Mouse (Mus musculus) kidney, embryonic 15.5 days (tissue): ENCODE measurements around the gene Gm45837. TPM values are rescaled to one million over a fixed set of nuclear protein-coding genes. Genes with fewer than 3 reads are reported as not detected.
A peak's percentile ranks its signal among the peaks of the same experiment; 100 is the strongest.

Source experiments
- ATAC-seq: fragments of 200-750 bp; cut with Nextera tagmentation; replicated peaks from 2 replicates; pipeline ENCODE4 v1.8.0; 2017; ENCODE audit warnings: moderate TSS enrichment; ENCODE audit not compliant: low FRiP score
- H3K27ac ChIP-seq: fragments of 300-500 bp; sonication (generic); 2 replicates; pipeline ENCODE4 v1.5.1; 2015; ENCODE audit warnings: mild to moderate bottlenecking, inconsistent platforms
- H3K27me3 ChIP-seq: fragments of 300-500 bp; sonication (generic); 2 replicates; pipeline ENCODE4 v1.6.1; 2015; ENCODE audit warnings: inconsistent platforms
- H3K36me3 ChIP-seq: fragments of 300-500 bp; sonication (generic); 2 replicates; pipeline ENCODE4 v1.6.1; 2015; ENCODE audit warnings: inconsistent platforms
- H3K4me1 ChIP-seq: fragments of 300-500 bp; sonication (generic); 2 replicates; pipeline ENCODE4 v1.6.1; 2015; ENCODE audit warnings: inconsistent platforms
- H3K4me2 ChIP-seq: fragments of 300-500 bp; sonication (generic); 2 replicates; pipeline ENCODE4 v1.6.1; 2015; ENCODE audit warnings: moderate library complexity, mild to moderate bottlenecking, inconsistent platforms
- H3K4me3 ChIP-seq: fragments of 300-500 bp; sonication (generic); replicated peaks from 2 replicates; pipeline ENCODE4 v1.5.1; 2015; ENCODE audit warnings: mild to moderate bottlenecking, inconsistent platforms
- H3K9ac ChIP-seq: fragments of 300-500 bp; sonication (generic); 2 replicates; pipeline ENCODE4 v1.6.1; 2015; ENCODE audit warnings: mild to moderate bottlenecking, inconsistent platforms
- H3K9me3 ChIP-seq: fragments of 300-500 bp; sonication (generic); replicated peaks from 2 replicates; pipeline ENCODE4 v1.6.1; 2016; ENCODE audit warnings: inconsistent platforms
- WGBS: fragments of 180-500 bp; shearing (Covaris S2); methylation state at CpG from one replicate; pipeline ENCODE4 v1.1.7; 2015; ENCODE audit warnings: mixed read lengths; 5-methylcytosine and 5-hydroxymethylcytosine counted together
- polyA plus RNA-seq: library from polyadenylated mRNA; unstranded; fragments of >200 nt; fragmentation: Nextera tagmentation; extraction: Ambion mirVana; gene quantifications from 2 replicates; pipeline ENCODE4 v1.2.1, GENCODE M21; 2015

Gm45837 gene
- 0.14 and 0.21 TPM in 2 replicates for polyA plus RNA-seq

- ATAC-seq, result no peak
- Histone ChIP-seq H3K36me3 (peaks cover 52% of the 10 kb centered on the region), H3K4me1 (peaks cover 21% of the 10 kb centered on the region), H3K27me3 (no peaks in the 10 kb centered on the region), H3K4me3 (no peak within 1 kb of the TSS), H3K27ac (no peak within 1 kb of the TSS), H3K9me3 (no peaks in the 10 kb centered on the region), H3K4me2 (no peak within 1 kb of the TSS), H3K9ac (no peak within 1 kb of the TSS)
- WGBS, result 67% methylated on average over 11 of the region's 11 CpGs
Observed at GRCm38 (mm10) chr7:101410267-101410936, at the start of gene Gm45837. Gm45837 (plus strand) TSS chr7:101410886.

GRCm38 (mm10) chr7:101361021-101361420, 49.7 kb upstream of the Gm45837 start:
- Histone ChIP-seq H3K4me2 (no peak overlapping the region), H3K4me3 (no peak overlapping the region), H3K27me3 (no peaks in the 10 kb centered on the region), H3K9me3 (no peaks in the 10 kb centered on the region), H3K9ac (no peak overlapping the region), H3K36me3 (no peaks in the 10 kb centered on the region), H3K4me1 (peaks cover 22% of the 10 kb centered on the region; the same call in 1 of the 2 replicates), H3K27ac (no peak overlapping the region)
- no peak for ATAC-seq
- WGBS, result 82% methylated on average over 4 of the region's 4 CpGs

GRCm38 (mm10) chr7:101361767-101362166, 48.9 kb upstream of the Gm45837 start:
- Histone ChIP-seq H3K4me2 (no peak overlapping the region), H3K9me3 (no peaks in the 10 kb centered on the region), H3K27me3 (no peaks in the 10 kb centered on the region), H3K36me3 (no peaks in the 10 kb centered on the region), H3K9ac (no peak overlapping the region), H3K4me3 (no peak overlapping the region), H3K4me1 (peaks cover 18% of the 10 kb centered on the region; the same call in 1 of the 2 replicates), H3K27ac (no peak overlapping the region)
- peak; percentile 36; the same call in 1 of the 2 replicates for ATAC-seq
- WGBS, result 45% methylated on average over 4 of the region's 4 CpGs

GRCm38 (mm10) chr7:101362791-101363191, 47.9 kb upstream of the Gm45837 start:
- WGBS, result 66% methylated on average over 5 of the region's 5 CpGs
- H3K27ac ChIP-seq, result no peak overlapping the region
- H3K4me2 ChIP-seq, result no peak overlapping the region
- no peak overlapping the region for H3K9ac ChIP-seq
- no peaks in the 10 kb centered on the region for H3K9me3 ChIP-seq
- no peaks in the 10 kb centered on the region for H3K27me3 ChIP-seq
- no peak overlapping the region for H3K4me3 ChIP-seq
- no peaks in the 10 kb centered on the region for H3K36me3 ChIP-seq
- no peak for ATAC-seq
- H3K4me1 ChIP-seq, result peaks cover 14% of the 10 kb centered on the region; the same call in 1 of the 2 replicates

GRCm38 (mm10) chr7:101363914-101364313, 46.8 kb upstream of the Gm45837 start:
- H3K4me3 ChIP-seq, result no peak overlapping the region
- H3K4me1 ChIP-seq, result peaks cover 14% of the 10 kb centered on the region; the same call in 1 of the 2 replicates
- whole genome bisulfite sequencing, result 73% methylated on average over 5 of the region's 5 CpGs
- no peak for ATAC-seq
- no peak overlapping the region for H3K4me2 ChIP-seq
- H3K27ac ChIP-seq, result no peak overlapping the region
- H3K36me3 ChIP-seq, result no peaks in the 10 kb centered on the region
- H3K9ac ChIP-seq, result no peak overlapping the region
- no peaks in the 10 kb centered on the region for H3K27me3 ChIP-seq
- H3K9me3 ChIP-seq, result no peaks in the 10 kb centered on the region

- WGBS, result 55% methylated on average over 11 of the region's 11 CpGs
- no peak overlapping the region for H3K4me3 ChIP-seq
- no peak overlapping the region for H3K4me2 ChIP-seq
- no peaks in the 10 kb centered on the region for H3K27me3 ChIP-seq
- no peaks in the 10 kb centered on the region for H3K9me3 ChIP-seq
- 0 out of 2 replicates have a peak, but pooled peaks cover 2% of the 10 kb centered on the region for H3K4me1 ChIP-seq
- H3K9ac ChIP-seq, result no peak overlapping the region
- H3K36me3 ChIP-seq, result no peaks in the 10 kb centered on the region
- H3K27ac ChIP-seq, result no peak overlapping the region
- ATAC-seq, result no peak
Observed at GRCm38 (mm10) chr7:101367901-101368852, 42.5 kb upstream of the Gm45837 start.

- Histone ChIP-seq H3K4me3 (no peak overlapping the region), H3K9me3 (no peaks in the 10 kb centered on the region), H3K27ac (no peak overlapping the region), H3K36me3 (no peaks in the 10 kb centered on the region), H3K4me1 (peaks cover 6% of the 10 kb centered on the region; the same call in 1 of the 2 replicates), H3K9ac (no peak overlapping the region), H3K27me3 (no peaks in the 10 kb centered on the region), H3K4me2 (no peak overlapping the region)
- 56% methylated on average over 7 of the region's 7 CpGs for WGBS
- ATAC-seq, result no peak
Observed at GRCm38 (mm10) chr7:101369666-101370065, 41.0 kb upstream of the Gm45837 start.

- Histone ChIP-seq H3K4me1 (peaks cover 21% of the 10 kb centered on the region), H3K9ac (no peak overlapping the region), H3K36me3 (no peaks in the 10 kb centered on the region), H3K27ac (no peak overlapping the region), H3K4me2 (no peak overlapping the region), H3K9me3 (no peaks in the 10 kb centered on the region), H3K27me3 (no peaks in the 10 kb centered on the region), H3K4me3 (no peak overlapping the region)
- no peak for ATAC-seq
- WGBS, result 85% methylated on average over 26 of the region's 26 CpGs
Observed at GRCm38 (mm10) chr7:101373082-101373481, 37.6 kb upstream of the Gm45837 start.

- Histone ChIP-seq H3K4me2 (no peak overlapping the region), H3K4me3 (no peak overlapping the region), H3K27me3 (no peaks in the 10 kb centered on the region), H3K4me1 (peaks cover 32% of the 10 kb centered on the region), H3K36me3 (no peaks in the 10 kb centered on the region), H3K9ac (no peak overlapping the region), H3K27ac (no peak overlapping the region), H3K9me3 (no peaks in the 10 kb centered on the region)
- 0 out of 2 replicates have a peak, but pooled peaks have one; percentile 37 for ATAC-seq
Observed at GRCm38 (mm10) chr7:101374155-101374554, 36.5 kb upstream of the Gm45837 start.

GRCm38 (mm10) chr7:101376701-101377340, 33.9 kb upstream of the Gm45837 start:
- Histone ChIP-seq H3K27ac (peak overlapping the region; percentile 89), H3K4me2 (no peak overlapping the region), H3K4me3 (no peak overlapping the region), H3K4me1 (peaks cover 41% of the 10 kb centered on the region), H3K27me3 (no peaks in the 10 kb centered on the region), H3K9me3 (no peaks in the 10 kb centered on the region), H3K9ac (no peak overlapping the region), H3K36me3 (no peaks in the 10 kb centered on the region)
- WGBS, result 56% methylated on average over 10 of the region's 10 CpGs
- ATAC-seq, result no peak

GRCm38 (mm10) chr7:101377741-101378262, 32.9 kb upstream of the Gm45837 start:
- H3K27ac ChIP-seq, result peak overlapping the region; percentile 89
- H3K4me2 ChIP-seq, result peak overlapping the region; percentile 60
- peak overlapping the region; percentile 32 for H3K4me3 ChIP-seq
- H3K36me3 ChIP-seq, result no peaks in the 10 kb centered on the region
- 0 out of 2 replicates have a peak overlapping the region, but pooled peaks have one; percentile 37 for H3K9ac ChIP-seq
- H3K4me1 ChIP-seq, result peaks cover 41% of the 10 kb centered on the region
- no peaks in the 10 kb centered on the region for H3K9me3 ChIP-seq
- peak; percentile 77 for ATAC-seq
- no peaks in the 10 kb centered on the region for H3K27me3 ChIP-seq
- 19% methylated on average over 7 of the region's 7 CpGs for WGBS
